Mouse (Mus musculus): ENCODE measurements around the gene Tcn2.
"Not testable (repeated sequence)": the region's sequence is repeated elsewhere in the genome, so short reads cannot be mapped to it uniquely, and the experiment has no call there.

The Tcn2 gene

DNA sequence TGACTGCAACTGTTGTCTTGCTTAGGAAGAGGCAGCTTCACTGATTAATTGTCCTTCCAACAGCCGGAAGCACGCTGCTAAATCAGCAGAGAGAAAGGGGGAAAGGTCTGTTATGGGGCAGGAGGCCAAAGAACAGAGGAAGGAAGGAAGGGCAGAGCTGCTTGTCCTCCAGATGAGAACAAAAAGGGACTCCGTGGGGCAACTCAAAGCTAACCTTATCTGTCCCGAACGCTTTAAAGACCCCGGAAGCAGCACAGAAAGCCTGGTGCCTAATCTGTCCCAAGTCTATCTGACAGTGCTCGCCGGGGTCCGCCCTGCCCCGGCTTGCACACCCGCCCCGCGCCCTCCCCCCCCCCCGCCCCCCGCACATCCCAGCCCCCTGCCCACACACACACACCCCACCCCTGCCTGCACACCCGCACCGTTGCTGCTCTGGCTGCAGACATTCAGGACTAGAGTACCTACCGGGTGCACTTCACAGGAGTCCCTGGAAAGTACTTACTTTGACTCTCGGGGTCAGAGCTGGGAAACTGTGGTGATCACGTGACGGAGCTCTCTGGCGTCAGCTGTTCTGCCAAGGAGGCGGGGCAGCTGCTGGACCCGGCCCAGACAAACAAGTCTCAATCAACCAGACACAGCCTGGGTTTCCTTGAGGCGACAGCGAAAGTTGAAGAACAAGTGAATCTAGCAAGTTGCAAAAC, at the start of gene Tcn2:
Gene Tcn2 (minus strand): TSS at position 649 of the 701 bp plus-strand sequence.
- DNase-seq (ENCODE audit: low spot score in 2 of 2) = peak in 1 of 2 experiments; percentile 52

DNA sequence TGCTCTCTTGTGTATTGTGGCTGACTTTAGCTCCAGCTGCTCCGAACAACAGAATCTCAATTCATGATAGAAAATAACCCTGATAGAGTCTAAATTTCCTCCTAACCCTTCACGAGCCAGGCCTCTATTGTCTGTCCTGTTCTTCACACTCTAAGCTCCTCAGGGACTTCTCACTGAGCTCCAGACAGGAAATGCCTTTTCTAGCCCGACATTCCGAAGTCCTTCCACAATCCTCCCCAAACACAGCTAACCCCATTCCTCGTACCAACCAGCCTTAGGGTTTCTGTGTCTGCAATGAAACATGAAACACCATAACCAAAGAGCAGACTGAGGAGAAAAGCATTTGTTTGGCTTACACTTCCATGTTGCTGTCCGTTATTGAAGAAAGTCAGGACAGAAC, 49.6 kb upstream of the Tcn2 start:
- DNase-seq (ENCODE audit: low spot score in 2 of 2) = no peak

DNA sequence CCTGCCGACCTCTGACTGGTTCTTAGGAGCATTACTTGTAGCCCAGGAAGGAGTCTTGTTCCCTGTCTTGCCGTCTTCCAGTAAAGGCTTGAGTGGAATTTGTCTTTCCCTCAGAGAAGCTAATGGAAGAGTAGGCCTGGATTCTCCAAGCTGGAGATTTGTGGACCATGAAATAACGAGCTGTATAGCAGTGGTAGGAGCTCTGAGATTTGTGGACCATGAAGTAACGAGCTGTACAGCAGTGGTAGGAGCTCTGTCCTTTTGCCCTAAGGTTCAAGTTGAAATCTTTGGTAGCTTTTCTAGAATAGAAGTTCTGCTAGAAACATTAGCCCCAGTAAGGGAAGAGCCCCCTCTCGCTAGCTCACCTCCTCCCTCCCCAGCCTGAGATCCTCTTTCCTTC, 46.5 kb upstream of the Tcn2 start:
- no peak for DNase-seq (ENCODE audit: low spot score in 2 of 2)

DNA sequence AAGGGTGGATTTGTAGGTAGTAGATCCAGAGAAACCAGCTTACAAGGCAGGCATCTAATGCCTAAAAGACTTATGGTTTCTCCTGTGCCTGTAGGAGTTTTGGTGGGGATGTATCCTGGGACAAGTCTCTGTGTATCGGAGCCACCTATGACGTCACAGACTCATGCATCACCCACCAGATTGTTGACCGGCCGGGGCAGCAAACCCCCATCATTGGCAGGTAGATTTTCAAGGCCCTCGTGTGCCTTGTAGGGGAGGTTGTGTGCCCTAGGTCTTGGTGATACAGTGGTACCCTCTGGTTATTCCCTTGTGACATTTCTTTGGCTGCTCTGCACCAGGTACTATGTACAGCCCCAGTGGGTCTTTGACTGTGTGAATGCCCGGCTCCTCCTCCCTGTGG, 44.7 kb upstream of the Tcn2 start, which contains the start of gene 4930556J24Rik:
Gene 4930556J24Rik (minus strand): TSS at position 101 of the 400 bp plus-strand sequence.
- DNase-seq (ENCODE audit: low spot score in 2 of 2) = no peak

DNA sequence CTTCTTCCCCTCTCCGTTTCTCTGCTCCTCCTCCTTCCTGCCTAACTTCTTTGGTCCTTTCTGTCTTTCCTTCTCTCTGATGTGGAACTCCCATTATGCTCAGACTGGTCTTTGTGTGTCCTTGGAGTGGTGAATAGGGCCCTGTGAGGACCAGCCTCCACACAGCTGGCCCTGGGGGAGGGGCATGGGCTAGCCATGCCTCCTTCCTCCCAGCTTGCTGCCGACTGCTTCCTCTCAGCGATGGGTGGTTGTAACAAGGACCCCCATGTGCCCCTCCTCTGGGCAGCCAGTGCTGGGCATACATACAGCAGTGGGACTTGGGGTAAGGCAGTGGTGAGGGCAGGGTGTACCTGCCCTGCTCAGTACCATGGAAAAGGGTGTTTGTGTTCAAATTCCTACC, 42.4 kb upstream of the Tcn2 start:
- DNase-seq (ENCODE audit: low spot score in 2 of 2) = no peak

DNA sequence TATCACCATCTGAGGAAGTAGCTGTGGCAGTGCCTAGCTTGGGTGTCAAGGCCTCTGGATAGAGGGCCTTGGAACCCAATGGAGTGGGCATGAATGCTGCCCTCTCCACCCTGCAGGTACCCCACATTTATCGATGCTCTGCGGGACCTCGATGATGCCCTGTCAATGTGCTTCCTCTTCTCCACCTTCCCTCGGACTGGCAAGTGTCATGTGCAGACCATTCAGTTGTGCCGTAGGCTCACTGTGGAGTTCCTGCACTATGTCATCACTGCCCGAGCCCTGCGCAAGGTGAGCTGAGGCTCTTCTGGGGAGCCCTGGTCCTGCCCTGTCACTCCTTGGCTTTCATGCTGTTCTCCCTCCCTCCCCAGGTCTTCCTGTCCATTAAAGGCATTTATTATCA, 41.1 kb upstream of the Tcn2 start:
- no peak for DNase-seq (ENCODE audit: low spot score in 2 of 2)

DNA sequence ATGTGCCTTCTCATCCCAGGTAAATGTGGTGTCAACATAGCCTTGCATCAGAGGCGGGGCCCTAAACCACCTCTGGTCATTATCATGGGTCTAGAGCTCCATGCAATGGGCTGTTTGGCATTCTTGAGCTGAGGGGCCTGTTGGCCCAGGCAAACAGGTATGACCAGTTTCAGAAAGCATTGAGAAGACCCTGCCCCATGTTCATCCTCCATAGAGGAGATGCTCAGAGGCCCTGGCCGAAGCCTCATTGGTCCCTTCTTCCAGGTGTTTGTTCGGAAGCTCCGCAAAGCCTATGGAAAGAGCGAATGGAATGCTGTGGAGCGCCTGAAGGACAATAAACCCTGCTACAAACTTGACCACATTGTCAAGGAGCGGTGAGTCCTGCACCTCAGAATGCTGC, 38.4 kb upstream of the Tcn2 start:
- DNase-seq (ENCODE audit: low spot score in 2 of 2) = no peak

DNA sequence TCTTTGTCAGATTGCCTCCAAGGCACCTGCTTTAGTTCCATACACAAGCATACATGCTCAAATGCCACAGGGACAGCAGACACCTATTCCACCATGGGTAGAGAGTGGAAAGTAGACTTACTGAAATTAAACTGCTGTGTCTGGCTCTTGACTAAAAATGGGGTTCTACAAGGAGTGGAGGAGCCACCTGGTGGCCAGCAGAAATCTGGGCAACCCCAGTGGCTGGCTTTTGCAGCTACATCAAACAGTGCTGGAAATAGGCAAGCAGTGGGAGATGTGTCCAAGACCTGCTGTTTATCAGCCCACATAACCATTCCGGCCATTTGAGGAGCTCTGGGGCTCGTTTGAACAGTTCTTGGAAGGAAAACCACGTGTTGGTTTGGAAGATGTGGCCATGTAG, 37.9 kb upstream of the Tcn2 start:
- no peak for DNase-seq (ENCODE audit: low spot score in 2 of 2)

DNA sequence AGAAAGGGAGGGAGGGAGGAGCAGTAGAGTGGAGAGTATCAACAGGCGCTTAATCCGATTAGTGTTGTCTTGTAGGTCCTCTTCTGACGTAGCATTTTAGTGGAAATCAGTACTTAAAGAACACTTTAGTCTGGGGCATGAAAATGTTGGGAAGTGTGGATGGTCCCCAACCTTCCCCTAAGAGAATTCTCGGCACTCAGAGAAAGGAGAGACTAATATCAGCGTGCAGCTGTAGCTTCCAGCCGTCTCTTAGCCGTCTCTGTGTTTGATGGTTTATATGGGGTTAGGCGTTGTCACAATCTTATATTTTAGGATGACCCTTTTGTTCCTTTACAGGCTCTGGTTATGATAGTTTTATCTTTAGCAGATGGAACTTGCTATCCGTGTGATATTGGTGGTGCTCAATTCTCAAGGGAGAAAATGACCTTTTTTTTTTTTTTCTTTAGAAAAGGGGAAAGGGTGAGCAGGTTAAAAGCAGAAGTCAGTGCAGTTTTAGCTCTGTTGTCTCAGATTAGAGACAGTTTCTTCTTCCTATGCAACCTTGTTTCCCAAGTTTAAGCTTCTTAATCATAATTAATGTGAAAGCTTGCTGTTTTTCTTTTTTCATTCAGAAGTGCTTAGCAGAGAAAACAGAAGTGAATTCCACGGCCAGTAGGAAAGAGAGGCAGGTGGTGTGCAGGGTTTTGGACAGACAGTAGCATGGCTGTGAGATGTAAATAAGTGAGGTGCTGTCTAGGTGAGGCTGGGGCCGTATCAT, 32.6 kb upstream of the Tcn2 start:
- DNase-seq (ENCODE audit: low spot score in 2 of 2) = no peak

DNA sequence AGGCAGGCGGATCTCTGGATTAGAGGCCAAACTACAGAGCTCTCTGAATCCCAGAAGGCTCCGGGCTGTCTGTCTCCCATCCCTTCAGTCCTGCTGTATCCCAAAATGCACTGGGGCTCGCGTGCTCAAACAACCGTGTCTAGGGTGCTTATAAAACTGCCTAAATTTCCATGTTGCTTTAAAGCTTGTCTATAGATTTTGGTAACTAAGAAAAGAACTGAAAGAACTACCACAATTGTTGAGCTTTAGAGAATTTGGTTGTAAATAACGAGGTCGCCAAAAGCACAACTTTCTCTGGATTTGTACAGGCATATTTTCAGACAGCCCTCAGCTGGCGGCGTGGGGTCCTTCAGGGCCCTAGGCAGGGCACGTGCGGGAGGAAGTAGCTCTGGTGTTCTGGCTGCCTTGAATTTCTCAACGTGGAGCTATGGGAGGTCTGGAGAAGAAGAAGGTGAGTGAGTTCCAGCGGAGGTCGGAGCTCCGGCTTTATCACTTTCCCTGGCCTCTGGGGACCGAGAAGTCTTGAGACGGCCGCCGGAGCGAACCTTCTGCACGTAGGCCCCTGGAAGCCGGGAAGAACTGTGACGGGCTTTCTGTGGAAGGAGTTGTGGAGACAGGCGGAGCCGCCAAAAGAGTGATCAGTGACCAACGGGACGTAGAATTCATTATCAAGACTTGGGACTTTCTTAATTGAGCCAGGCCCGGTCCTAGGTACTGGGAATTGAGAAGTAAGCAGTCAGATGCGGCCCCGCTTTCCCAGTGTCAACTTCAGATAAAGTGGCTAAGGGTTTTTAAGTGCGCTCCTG, 31.9 kb upstream of the Tcn2 start, which contains the start of gene Pes1:
Gene Pes1 (plus strand): TSS at position 366 of the 806 bp plus-strand sequence.
- peak; percentile 29 to 60 for DNase-seq (ENCODE audit: low spot score in 2 of 2)

DNA sequence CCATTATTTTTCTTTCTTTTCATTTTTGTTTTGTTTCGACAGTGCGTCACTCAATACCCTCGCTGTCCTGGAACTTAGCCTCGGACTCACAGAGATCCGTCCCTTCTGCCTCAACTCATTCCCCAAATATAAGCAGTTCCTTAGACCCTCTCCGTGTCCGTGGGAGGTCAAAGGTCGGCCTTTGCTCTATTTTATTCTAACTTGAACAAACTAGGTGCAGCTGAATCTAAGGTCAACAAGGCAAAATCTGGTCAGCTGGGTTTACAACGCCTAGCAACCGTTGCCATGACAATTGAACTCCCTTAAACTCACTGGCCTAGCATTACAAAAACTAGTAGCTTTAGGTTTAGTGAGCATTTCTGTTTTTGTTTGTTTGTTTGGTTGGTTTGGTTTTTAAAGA, 31.2 kb upstream of the Tcn2 start:
- DNase-seq (ENCODE audit: low spot score in 2 of 2) = no peak

DNA sequence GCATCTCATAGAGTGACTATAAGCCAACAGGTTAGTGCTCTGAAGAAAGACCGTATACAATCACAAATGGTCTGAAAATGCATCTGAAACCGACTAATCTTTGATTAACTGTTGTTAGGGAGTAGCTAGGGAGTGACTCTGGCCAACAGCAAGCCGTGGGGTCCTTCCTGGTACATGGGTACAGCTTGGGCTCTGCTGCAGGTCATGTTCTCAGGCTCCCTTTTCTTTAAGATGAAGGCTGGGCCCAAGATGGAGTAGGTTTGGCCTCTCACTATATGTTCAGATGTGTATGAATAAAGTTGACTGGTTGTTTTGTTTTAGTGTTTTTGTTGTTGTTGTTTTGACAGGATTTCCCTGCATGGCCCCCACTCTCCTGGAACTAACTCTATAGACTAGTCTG, 29.8 kb upstream of the Tcn2 start:
- DNase-seq (ENCODE audit: low spot score in 2 of 2) = no peak

DNA sequence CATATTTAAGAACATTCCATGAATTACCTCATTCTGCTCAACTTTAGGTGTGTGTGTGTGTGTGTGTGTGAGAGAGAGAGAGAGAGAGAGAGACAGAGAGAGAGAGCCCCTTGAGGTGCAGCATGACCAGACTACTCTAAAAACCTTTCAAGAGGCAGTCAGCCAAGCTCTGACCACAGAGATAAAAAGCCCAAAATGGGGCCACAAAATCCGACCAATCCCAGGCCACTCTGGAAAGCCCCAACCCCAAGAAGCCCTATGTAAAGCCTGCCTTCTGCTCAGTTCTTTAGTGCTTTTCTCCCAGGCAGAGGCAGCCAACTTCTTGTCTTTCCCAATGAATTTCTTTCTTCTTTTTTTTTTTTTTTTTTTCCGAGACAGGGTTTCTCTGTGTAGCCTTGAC, 28.9 kb upstream of the Tcn2 start:
- no peak for DNase-seq (ENCODE audit: low spot score in 2 of 2)

DNA sequence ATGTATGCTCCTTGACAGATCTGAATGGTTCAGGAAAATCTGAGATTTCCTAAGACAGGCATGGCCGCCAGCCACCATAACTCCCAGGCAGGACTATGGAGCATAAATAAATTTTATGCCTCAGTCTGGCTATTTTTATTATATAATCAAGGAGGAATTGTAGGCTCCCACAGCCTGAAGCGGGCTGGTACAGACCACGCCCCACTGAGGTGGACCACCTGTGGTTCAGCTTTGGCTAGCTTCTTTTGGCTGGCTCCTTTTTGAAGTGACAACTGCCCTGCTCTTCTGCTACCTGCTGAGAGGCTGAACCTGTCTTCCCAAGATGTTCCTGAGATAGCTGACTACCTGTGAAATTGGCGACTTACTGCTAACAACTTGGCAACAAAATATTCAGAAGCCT, 23.4 kb upstream of the Tcn2 start:
- not testable (repeated sequence) for DNase-seq (ENCODE audit: low spot score in 2 of 2)

DNA sequence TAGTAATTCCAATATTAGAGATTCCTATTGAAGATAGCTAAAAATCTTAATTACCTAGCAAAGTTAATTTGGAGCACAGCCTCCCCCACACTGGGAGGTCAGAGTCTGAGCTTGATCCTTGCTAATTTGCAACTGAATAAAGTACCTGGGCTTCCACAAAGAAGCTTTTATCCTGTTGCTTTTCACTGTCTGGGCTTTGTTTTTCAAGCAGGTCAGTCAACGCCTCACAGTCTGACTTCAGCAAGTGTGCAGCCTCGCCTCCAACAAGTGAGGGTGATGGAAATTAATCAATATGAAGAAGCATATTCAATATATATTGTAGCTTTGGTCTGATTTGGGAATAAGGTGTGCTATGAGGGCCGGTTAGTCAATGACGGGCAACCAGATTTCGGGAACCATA, 22.9 kb upstream of the Tcn2 start:
- not testable (repeated sequence) for DNase-seq (ENCODE audit: low spot score in 2 of 2)

DNA sequence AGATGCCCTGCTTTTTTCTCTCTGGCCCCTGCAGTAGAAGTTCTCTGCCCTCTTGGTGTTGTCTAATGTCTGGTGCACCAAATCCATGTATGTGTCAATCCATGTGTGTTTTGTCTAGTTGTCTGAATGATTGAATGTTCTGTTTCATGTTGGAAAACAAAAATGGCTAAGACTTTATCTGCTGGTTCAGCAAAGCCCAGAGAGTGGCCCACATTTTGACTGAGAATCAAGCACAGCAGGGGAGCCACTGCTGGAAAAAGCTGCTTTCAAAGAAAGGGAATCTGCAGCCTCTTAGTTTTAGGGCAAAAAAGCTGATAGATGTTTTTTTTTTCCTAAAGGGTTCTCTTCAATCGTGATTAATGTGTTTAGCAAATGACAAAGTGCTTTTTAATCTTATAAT, 14.4 kb upstream of the Tcn2 start:
- DNase-seq (ENCODE audit: low spot score in 2 of 2) = no peak

DNA sequence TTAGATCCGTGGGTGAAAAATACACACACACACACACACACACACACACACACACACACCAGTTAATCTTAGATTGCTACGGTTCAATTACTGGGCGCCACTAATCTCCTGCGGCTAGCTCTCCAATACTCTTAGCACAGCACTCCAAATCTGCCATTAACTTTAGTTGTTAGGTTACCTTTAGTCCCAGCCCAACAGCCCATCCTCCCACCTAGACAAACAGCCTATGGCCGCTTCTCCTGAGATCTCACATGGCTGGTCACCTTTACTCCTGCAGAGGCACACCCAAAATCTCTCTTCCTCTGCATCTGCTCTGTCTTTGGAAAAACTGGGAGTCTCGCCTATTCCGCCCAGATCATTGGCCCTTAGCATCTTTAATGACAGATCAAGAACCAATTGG, 9.4 kb upstream of the Tcn2 start:
- DNase-seq (ENCODE audit: low spot score in 2 of 2) = no peak

DNA sequence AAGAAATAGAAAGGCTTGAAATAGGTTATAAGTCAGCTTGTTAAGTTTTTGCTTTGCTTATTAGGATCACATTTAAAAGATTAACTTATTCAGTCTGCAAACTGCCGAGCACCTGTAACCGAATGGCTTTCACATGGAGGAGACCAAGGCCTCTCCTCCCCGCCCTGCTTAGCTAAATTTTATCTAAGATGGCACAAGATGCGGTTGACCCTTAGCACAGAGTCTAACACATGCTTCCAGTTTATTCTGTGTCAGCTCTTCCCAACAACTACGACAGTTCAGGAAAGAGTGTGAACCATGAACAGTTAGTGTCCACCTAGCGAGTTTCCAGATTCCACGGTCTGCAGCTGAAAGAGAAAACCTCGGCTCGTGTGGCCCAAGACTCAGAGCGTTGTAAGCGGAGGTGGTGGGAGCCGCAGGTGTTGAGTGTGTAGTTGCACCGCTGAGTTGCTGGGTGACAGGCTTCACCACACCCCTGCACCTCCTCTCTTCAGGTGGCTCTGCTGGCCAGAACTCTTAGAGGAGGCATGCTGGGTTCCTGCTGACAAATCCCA, 5.4 kb upstream of the Tcn2 start:
- no peak for DNase-seq (ENCODE audit: low spot score in 2 of 2)

DNA sequence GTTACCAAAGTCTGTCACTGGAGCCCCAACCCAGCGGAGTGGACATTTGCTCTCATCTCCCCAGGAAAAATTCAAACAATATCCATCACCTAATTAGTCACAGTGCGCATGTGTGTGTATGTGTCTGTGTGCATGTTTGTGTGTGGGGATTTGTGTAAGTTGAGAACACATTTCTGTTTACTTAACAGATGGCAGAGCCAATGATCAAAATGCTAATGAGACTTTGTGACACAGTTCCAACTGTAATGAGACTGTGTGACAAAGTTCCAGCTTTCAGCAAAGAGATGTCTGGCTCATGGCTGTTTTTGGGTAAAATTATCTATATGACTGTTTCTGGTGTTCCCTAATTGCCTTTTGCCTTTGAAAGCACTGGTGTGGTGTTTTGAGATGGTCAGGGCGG, 4.4 kb upstream of the Tcn2 start:
- DNase-seq (ENCODE audit: low spot score in 2 of 2) = no peak

DNA sequence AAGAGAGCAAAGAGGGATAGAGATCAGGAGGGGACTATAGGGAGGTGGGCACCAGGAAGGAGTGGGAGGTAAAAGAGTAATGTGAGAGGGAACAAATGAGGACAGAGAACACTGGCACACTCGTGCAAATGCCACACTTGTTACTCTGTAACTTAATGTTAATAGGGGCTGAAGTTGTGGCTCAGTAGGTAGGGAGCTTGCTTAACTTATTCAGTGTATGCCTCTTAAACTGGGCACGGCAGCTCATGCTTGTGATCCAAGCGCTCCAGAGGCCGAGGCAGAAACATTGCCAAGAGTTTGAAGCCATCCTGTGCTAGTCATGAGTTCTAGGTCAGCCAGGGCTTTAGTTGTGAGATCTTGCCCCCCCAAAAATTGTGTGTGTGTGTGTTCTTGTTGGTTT, 3.2 kb upstream of the Tcn2 start:
- DNase-seq (ENCODE audit: low spot score in 2 of 2) = no peak

DNA sequence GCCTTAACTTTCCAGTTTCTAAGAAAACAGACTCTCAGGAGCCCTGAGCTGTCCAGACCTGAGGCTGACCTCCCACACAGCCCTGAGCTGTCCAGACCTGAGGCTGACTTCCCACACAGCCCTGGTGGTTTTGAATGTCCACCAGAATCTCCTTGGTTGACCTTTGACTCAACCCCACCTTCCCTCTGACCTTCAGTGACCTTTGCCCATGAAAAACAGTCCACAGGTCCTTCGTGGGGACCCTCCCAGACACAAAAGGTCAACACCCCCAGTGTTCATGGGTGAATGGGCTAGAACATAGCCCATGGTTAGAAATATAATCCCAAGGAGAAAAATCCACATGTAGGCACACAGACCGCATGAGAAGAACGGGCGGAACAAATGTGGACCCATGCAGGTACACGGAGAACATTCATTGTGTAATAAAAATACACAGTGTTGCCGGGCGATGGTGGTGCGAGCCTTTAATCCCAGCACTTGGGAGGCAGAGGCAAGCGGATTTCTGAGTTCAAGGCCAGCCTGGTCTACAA, 1.9 kb upstream of the Tcn2 start:
- no peak for DNase-seq (ENCODE audit: low spot score in 2 of 2)

DNA sequence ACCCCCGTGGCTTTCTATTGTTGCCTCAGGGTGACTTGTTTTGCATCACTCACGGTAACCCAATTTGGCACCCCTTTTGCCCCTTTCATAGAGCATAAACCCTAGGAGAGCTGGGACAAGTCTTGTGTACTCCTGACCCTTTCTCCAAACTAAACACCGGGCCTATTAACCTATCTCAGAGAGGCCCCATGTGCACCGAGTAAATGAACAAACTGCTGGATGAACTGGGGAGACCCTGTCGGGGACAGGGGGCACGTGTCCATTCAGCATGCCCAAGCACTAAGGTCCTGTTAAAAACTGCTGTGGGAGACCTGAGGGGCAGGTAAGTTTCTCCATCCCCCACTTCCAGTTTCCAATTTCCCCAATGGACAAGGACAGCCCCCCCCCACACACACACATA, 1.0 kb downstream of the Tcn2 start:
- DNase-seq (ENCODE audit: low spot score in 2 of 2) = no peak
